Mouse (Mus musculus) spleen, postnatal 36 days (tissue): ENCODE data around the gene Snapc2.

Experiments
- DNase-seq, 2 experiments: peaks; one replicate each; pipeline ENCODE4 v3.0.0; 2022; ENCODE audit warnings: low spot score in 2 of 2, mixed read lengths in 1 of 2

The Snapc2 gene

DNA sequence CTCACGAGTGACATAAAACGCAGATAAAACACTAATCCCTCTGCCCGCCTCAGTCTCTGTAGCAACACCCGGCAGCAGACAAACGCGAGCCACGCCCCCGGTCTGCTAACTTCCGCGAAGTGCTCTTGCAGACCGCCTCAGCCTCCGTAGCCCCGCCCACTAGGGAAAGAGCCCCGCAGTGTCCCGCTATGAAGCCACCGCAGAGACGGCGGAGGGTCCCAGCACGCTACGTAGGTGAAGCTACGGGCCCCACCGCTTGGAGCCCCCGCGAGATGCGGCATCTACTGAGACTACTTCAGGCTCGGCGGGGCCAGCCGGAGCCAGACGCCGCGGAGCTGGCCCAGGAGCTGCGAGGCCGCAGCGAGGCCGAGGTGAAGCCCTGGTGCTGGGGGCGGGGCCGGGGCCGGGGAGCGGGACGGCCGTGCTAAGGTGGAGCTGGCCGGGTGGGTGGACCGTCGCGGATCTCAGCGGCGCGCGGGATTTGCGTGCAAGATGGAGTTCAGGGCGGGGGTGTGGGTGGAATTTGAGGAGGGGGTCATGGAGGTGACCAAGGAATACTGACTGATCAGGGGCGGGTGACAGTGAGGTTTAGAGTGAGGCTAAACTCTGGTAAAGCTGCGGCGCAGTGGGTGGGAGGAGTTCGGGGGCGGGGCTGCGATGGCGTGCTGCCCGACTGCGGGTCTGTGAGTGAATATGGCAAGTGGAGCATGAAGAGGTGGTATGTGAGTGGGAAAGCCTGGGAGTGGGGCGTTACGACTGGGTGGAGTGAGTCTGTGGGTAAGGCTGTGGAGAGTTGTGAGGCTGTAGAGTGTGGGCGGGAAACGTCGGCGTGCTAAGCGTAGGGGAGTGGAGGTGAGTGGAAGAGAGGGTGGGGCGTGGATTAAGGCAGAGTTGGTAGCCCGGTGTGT, at the start of gene Snapc2:
Gene Snapc2, plus strand, starts transcription at position 147 of the 908 bp plus-strand sequence.
- DNase-seq, result peak; percentile 93 to 96

GRCm38 (mm10) chr8:4205246-4206123, 47.4 kb upstream of the Snapc2 start:
- no peak for DNase-seq

DNA sequence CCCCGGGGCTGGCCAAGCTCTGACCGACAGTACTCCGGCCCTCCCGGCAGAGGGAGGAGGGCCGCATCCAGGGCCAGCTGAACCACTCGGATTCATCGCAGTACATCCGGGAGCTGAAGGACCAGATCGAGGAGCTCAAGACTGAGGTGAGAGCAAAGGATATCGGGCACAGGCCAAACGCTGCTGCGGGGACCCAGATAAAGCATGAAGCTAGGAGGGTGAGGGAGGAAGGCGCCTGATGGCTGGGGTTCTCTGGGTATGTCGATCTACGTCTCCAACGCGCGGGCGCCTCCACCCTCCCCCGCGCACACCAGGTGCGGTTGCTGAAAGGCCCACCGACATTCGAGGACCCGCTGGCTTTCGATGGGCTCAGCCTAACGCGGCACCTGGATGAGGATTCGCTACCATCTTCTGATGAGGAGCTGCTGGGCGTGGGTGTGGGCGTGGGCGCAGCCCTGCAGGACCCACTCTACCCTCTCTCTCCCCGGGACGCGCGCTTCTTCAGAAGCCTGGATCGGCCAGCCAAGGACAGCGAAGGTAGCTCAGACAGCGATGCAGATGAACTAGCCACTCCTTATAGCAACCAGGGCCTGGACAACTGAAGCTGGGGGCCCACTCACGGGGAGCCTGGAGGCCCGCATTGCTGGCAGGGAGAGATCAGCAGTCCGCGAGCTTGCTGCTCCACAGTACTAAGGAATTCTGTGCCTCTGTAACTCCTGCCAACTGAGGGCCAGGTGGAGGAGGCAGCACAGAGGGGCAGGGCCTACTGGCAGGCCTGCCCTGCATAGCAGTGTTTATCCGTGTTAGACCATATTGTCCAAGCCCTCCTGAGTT, 46.5 kb upstream of the Snapc2 start:
- no peak for DNase-seq

- no peak for DNase-seq
Observed at GRCm38 (mm10) chr8:4207016-4207350, 45.9 kb upstream of the Snapc2 start.

DNA sequence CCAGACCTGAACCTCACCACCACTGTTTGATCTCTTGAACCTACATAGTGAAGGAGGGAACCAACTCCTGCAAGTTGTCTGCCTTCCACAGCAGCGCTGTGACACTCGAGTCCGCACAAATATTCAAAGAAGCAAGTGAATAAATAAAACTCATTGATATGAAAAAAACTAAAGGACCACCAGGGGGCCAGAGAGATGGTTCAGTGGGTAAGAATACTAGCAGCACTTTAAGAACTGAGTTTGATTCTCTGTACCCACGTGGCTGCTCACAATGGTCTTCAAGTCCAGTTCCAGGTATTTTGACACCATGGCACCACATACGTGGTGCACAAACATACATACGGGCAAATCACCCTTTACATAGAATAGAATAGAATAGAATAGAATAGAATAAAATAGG, 41.8 kb upstream of the Snapc2 start:
- DNase-seq, result no peak

- no peak for DNase-seq
Observed at GRCm38 (mm10) chr8:4212809-4213209, 40.1 kb upstream of the Snapc2 start.

DNA sequence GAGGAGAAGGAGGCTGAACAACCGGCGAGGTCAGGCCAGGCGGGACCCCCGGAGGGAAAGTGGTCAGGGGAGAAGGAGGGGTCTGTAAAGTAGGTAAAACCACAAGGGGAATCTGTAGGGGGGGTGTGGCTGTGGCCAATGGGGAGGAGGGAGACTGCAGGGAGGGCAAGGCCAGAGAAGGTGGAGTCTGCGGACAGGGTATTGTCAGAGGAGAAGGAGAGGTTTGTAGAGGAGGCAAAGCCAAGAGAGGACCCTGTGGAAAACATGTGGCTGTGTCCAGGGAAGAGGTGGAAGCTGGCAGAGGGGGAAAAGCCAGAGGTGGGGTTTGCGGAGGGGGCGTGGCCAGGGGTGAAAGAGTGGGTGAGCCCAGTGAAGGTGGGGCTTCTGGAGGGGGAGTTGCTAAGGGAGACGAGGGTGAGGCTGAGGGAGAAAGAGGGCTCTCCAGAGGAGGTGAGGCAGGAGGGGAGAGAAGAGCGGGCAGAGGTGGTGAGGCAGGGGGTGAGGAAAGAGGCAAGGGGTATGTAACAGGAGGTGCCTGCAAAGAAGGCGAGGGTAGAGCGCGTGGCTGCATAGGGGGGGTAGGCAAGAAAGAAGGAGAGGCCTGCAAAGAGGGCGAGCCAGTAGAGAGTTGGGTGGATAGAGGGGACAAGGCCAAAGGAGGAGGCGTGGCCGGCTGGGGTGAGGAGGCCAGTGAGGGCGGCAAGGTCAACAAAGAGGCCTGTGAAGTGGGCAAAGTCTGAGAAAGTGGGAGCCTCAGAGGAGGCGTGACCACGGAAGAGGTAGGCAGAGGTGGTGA, 39.5 kb upstream of the Snapc2 start:
- peak; percentile 31 to 32 for DNase-seq

- DNase-seq, result peak; percentile 65 to 71
Observed at GRCm38 (mm10) chr8:4214006-4214980, 38.6 kb upstream of the Snapc2 start.

- no peak for DNase-seq
Observed at GRCm38 (mm10) chr8:4216296-4216695, 36.6 kb upstream of the Snapc2 start.

- no peak for DNase-seq
Observed at GRCm38 (mm10) chr8:4216791-4217621, 35.9 kb upstream of the Snapc2 start, which contains the start of gene Prr36. Gene Prr36 (minus strand): TSS chr8:4217459.

- no peak for DNase-seq
Observed at GRCm38 (mm10) chr8:4219617-4220016, 33.3 kb upstream of the Snapc2 start.

DNA sequence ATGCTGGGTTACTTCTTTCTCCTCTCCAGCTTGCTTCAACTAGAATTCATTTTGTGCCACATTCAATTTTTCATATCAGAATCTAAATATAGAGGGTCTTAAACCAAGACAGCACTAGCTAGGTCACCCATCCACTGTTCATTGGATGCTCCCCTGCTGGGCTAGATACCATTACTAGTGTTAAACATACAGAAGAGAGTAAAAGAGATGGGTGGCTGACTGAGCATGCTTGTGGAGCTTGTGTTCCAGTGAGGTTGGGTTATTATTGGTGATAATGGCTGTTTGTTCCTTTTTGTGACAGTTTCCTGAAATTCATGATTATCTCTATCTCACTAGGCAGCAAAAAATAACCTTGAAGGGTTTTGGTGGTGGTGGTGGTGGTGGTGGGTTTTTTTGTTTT, 30.8 kb upstream of the Snapc2 start:
- no peak for DNase-seq

- no peak for DNase-seq
Observed at GRCm38 (mm10) chr8:4226323-4226722, 26.6 kb upstream of the Snapc2 start.

DNA sequence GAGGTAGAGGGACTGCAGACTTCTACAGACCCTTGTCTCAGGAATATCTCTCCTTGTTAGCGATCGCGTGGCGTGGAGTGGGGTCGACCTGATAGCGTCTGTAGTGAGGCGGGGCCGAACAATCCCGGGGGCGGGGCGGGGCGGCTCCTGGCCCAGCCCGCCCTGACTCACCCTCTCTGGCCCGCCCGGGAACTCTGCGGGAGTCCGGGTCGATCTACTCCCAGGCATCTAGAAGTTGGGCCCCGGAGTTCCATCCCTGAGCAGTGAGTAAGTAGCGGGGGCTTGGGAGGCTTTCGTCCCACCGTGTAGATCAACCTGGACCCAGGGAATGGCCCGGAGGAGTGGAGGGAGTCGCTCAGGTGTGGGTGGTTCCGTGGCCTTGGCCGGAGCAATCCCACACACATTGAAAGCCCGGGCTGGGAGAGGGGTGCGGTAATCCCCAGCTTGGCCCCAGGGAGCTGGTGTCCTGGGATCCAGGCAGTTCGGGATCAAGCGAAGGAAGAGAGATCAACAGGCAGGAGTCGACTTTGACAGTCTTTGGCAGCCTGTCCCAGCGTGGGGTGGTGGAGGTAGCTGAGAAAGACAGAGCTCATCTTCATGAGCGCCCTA, 26.0 kb upstream of the Snapc2 start, which contains the start of gene Lrrc8e:
Gene Lrrc8e, plus strand, starts transcription at position 89 of the 609 bp plus-strand sequence.
- no peak for DNase-seq

GRCm38 (mm10) chr8:4227919-4228318, 25.0 kb upstream of the Snapc2 start:
- no peak for DNase-seq

DNA sequence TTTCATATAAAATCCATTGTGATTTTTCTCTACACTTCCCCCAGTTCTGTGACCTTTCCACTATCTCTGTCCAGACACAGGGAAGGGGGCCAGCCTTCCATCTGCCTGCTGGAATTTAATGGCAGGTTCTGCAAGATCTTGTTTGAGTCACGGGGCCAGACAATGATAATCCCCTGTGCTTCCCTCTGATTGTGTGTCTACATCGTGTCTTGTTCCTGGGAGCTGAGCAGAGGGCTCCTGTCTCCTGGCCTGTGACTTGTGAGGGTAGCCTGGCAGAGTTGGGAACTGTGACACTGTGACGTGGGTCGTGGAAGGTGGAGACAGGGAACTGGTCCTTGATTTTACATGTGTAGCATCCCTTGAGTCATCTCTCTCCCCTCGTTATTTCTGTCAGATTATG, 23.1 kb upstream of the Snapc2 start:
- no peak for DNase-seq

DNA sequence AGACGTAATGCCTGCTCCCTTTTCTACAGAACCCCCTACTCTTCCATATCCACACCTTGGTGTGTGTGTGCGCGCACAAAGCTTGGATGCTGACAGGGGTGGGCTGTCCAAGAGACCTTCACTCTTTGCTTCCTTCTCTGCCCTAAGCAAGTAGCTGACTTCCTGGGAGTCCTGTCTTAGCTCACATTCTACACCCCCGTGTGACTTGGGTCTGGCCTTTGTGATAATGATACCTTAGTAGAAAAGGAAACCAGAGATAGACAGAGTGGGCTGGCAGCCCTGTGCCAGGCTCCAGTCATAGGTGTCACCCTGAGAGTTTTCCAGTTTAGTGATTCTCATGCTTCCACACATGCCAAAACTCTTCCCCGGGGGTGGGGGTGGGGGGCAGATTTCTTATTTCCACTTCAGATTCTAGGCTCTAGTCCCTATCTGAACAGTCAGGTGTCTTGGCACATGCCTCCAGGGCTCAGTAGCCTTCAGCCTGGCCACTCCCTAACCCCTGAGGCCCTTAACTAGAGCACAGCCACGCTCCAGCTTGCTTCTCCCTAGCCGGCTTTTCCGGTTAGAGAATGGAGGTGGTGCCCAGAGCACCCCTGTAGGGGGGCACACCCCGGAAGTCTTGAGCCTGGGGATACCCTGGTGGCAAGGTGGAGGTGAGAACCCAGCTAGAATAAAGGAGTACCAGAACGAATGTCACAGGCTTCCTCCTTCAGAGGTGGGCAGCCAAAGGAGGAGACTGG, 22.1 kb upstream of the Snapc2 start:
- DNase-seq, result no peak
